Mouse (Mus musculus): Measurements from ENCODE around the gene Zdhhc24. TPM values are rescaled to one million over a fixed set of nuclear protein-coding genes. Genes with fewer than 3 reads are reported as not detected.
A peak's percentile ranks its signal among the peaks of the same experiment; 100 is the strongest.
"Not testable (repeated sequence)": the region's sequence is repeated elsewhere in the genome, so short reads cannot be mapped to it uniquely, and the experiment has no call there.

Zdhhc24 gene
- total RNA-seq, 2 experiments from 2014 or later: 4.3 to 4.6 TPM

- intact Hi-C loops (cut with DNase I); DNase-seq: not testable (repeated sequence)
Observed at GRCm38 (mm10) chr19:4874613-4875012, 3.9 kb upstream of the Zdhhc24 start.

GRCm38 (mm10) chr19:4876241-4876640, 2.2 kb upstream of the Zdhhc24 start:
- intact Hi-C loops (cut with DNase I): no loop called here
- DNase-seq: no peak

- intact Hi-C loops (cut with DNase I): no loop called here
- DNase-seq: no peak
Observed at GRCm38 (mm10) chr19:4876755-4877154, 1.7 kb upstream of the Zdhhc24 start.

GRCm38 (mm10) chr19:4877785-4878184, 683 bp upstream of the Zdhhc24 start, which contains the start of gene Actn3:
TSS of gene Actn3 (minus strand) at chr19:4877909.
- intact Hi-C loops (cut with DNase I): no loop called here
- peak; percentile 37 to 42 for DNase-seq

GRCm38 (mm10) chr19:4879324-4879703, 846 bp downstream of the Zdhhc24 start:
- no peak for DNase-seq
- intact Hi-C loops (cut with DNase I): no loop called here

GRCm38 (mm10) chr19:4883961-4884360, 5.5 kb downstream of the Zdhhc24 start:
- DNase-seq: no peak
- intact Hi-C loops (cut with DNase I): no loop called here

- intact Hi-C loops (cut with DNase I): no loop called here
Observed at GRCm38 (mm10) chr19:4889791-4890190, 11.3 kb downstream of the Zdhhc24 start.

GRCm38 (mm10) chr19:4891798-4892197, 13.3 kb downstream of the Zdhhc24 start:
- intact Hi-C loops (cut with DNase I): no loop called here
- no peak for DNase-seq

More at GRCm38 (mm10) chr19:4889791-4890190, 11.3 kb downstream of the Zdhhc24 start:
- peak; percentile 12 to 22 for DNase-seq

- intact Hi-C loops (cut with DNase I): no loop called here
- no peak for DNase-seq
Observed at GRCm38 (mm10) chr19:4896780-4897520, 18.5 kb downstream of the Zdhhc24 start.

GRCm38 (mm10) chr19:4898972-4899371, 20.5 kb downstream of the Zdhhc24 start:
- DNase-seq: no peak
- intact Hi-C loops (cut with DNase I): no loop called here

- no peak for DNase-seq
- intact Hi-C loops (cut with DNase I): no loop called here
Observed at GRCm38 (mm10) chr19:4899888-4900287, 21.4 kb downstream of the Zdhhc24 start.

GRCm38 (mm10) chr19:4905979-4906794, 27.7 kb downstream of the Zdhhc24 start, which contains the start of gene Bbs1:
TSS of gene Bbs1 (minus strand) at chr19:4906628.
- intact Hi-C loops (cut with DNase I): loop anchor here (5.0 kb wide), 2 partner anchors 149 to 279 kb away; partner anchors contain the start of genes Rbm4b and Rce1
- peak; percentile 78 to 88 for DNase-seq

- intact Hi-C loops (cut with DNase I): loop anchor here (5.0 kb wide), 2 partner anchors 151 to 281 kb away; partner anchors contain the start of genes Rbm4b and Rce1
- peak in 1 of 2 experiments; percentile 23 for DNase-seq
Observed at GRCm38 (mm10) chr19:4908107-4908506, 29.6 kb downstream of the Zdhhc24 start.

- intact Hi-C loops (cut with DNase I): loop anchor here (5.0 kb wide), 2 partner anchors 152 to 282 kb away; partner anchors contain the start of genes Rbm4b and Rce1
- DNase-seq: no peak
Observed at GRCm38 (mm10) chr19:4909376-4909775, 30.9 kb downstream of the Zdhhc24 start.

GRCm38 (mm10) chr19:4915924-4916603, 37.6 kb downstream of the Zdhhc24 start:
- intact Hi-C loops (cut with DNase I): no loop called here
- no peak for DNase-seq

- intact Hi-C loops (cut with DNase I): no loop called here
Observed at GRCm38 (mm10) chr19:4916827-4917226, 38.4 kb downstream of the Zdhhc24 start.

GRCm38 (mm10) chr19:4919652-4920051, 41.2 kb downstream of the Zdhhc24 start:
- intact Hi-C loops (cut with DNase I): no loop called here
- no peak for DNase-seq

More at GRCm38 (mm10) chr19:4916827-4917226, 38.4 kb downstream of the Zdhhc24 start:
- DNase-seq: no peak

GRCm38 (mm10) chr19:4925121-4925860, 46.8 kb downstream of the Zdhhc24 start:
- intact Hi-C loops (cut with DNase I): no loop called here

GRCm38 (mm10) chr19:4927904-4928531, 49.5 kb downstream of the Zdhhc24 start, which contains the start of gene Dpp3:
TSS of gene Dpp3 (minus strand) at chr19:4928287.
- DNase-seq: peak; percentile 98 to 99

More at GRCm38 (mm10) chr19:4925121-4925860, 46.8 kb downstream of the Zdhhc24 start:
- no peak for DNase-seq

More at GRCm38 (mm10) chr19:4927904-4928531, 49.5 kb downstream of the Zdhhc24 start, which contains the start of gene Dpp3:
- intact Hi-C loops (cut with DNase I): no loop called here
